Mouse (Mus musculus) intestine, embryonic 16.5 days (tissue): ENCODE results near the gene Rgs7bp. TPM values are rescaled to one million over a fixed set of nuclear protein-coding genes. Genes with fewer than 3 reads are reported as not detected.

Experiments used
- ATAC-seq: fragments of 200-750 bp; cut with Nextera tagmentation; 2 replicates; pipeline ENCODE4 v1.8.0; 2017; ENCODE audit warnings: moderate TSS enrichment, moderate library complexity
- H3K27ac ChIP-seq: fragments of 300-500 bp; sonication (generic); 2 replicates; pipeline ENCODE4 v1.5.1; 2014; ENCODE audit warnings: mild to moderate bottlenecking, low read length
- H3K27me3 ChIP-seq: fragments of 300-500 bp; sonication (generic); replicated peaks from 2 replicates; pipeline ENCODE4 v1.6.1; 2014; ENCODE audit warnings: low read length, control low read depth, mixed read lengths; ENCODE audit not compliant: control insufficient read depth, insufficient read depth
- H3K36me3 ChIP-seq: fragments of 300-500 bp; sonication (generic); 2 replicates; pipeline ENCODE4 v1.6.1; 2014; ENCODE audit warnings: low read length, control low read depth; ENCODE audit not compliant: control insufficient read depth, insufficient read depth
- H3K4me1 ChIP-seq: fragments of 300-500 bp; sonication (generic); 2 replicates; pipeline ENCODE4 v1.6.1; 2014; ENCODE audit warnings: low read length, control low read depth, mixed read lengths; ENCODE audit not compliant: control insufficient read depth, insufficient read depth
- H3K4me2 ChIP-seq: fragments of 300-500 bp; sonication (generic); 2 replicates; pipeline ENCODE4 v1.6.1; 2014; ENCODE audit warnings: low read depth, low read length, control low read depth
- H3K4me3 ChIP-seq: fragments of 300-500 bp; sonication (generic); 2 replicates; pipeline ENCODE4 v1.5.1; 2014; ENCODE audit warnings: mild to moderate bottlenecking, low read length
- H3K9ac ChIP-seq: fragments of 300-500 bp; sonication (generic); 2 replicates; pipeline ENCODE4 v1.6.1; 2014; ENCODE audit warnings: low read depth, low read length
- H3K9me3 ChIP-seq: fragments of 300-500 bp; sonication (generic); 2 replicates; pipeline ENCODE4 v1.6.1; 2016; ENCODE audit warnings: low read length, control low read depth; ENCODE audit not compliant: control insufficient read depth
- WGBS: fragments of 180-500 bp; shearing (Covaris S2); extraction: QIAGEN DNeasy Blood & Tissue Kit; methylation state at CpG from one replicate; pipeline ENCODE4 v1.1.7; 2014; 5-methylcytosine and 5-hydroxymethylcytosine counted together
- polyA plus RNA-seq: library from polyadenylated mRNA; unstranded; fragments of >200 nt; fragmentation: Nextera tagmentation; extraction: Ambion mirVana; gene quantifications from 2 replicates; pipeline ENCODE4 v1.2.1, GENCODE M21; 2015

The Rgs7bp gene
- polyA plus RNA-seq, 1 experiment from 2014 or later, result 2.2 TPM

- H3K27ac ChIP-seq, result no peak overlapping the region
- H3K9ac ChIP-seq, result no peak overlapping the region
- H3K4me2 ChIP-seq, result no peak overlapping the region
- no peak overlapping the region for H3K4me3 ChIP-seq
- no peaks in the 10 kb centered on the region for H3K36me3 ChIP-seq
- H3K4me1 ChIP-seq, result no peaks in the 10 kb centered on the region
- H3K27me3 ChIP-seq, result no peaks in the 10 kb centered on the region
- WGBS, result 75% methylated on average over 9 of the region's 9 CpGs
- no peaks in the 10 kb centered on the region for H3K9me3 ChIP-seq
- no peak for ATAC-seq
Observed at GRCm38 (mm10) chr13:105016577-105016976, 38.2 kb downstream of the Rgs7bp start.

DNA sequence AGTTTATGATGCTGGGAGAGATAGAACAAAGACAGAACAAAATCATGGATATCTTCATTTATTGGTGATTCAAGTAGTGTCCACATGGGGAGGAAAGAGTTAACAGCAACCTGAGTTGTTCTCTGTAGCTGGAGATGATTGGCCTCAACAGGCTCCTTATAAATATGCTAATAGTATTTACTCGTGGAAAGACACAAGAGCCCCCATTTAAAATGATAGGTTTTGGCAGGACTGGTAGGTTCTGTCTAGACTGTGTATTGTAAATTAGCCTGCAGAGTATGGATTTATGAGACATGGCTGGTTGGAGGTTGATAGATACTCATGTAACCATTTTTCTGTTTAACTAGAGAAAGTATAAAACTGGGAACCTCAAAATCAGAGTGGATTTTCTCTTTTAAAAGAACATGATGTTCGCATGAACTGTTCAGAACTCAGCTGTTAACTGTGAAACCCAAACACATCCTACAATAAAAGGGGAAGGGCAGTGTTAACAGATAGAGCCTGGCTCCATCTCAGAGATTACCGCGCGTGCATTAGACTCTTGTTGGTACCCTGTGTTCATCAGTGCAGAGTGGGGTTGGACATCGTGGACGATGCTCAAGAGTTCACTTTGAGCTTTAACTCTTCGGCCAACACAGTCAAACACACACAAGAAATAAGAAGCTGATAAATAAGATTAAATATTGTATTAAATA is 38.9 kb downstream of the Rgs7bp start:
- H3K9me3 ChIP-seq, result no peaks in the 10 kb centered on the region
- no peak for ATAC-seq
- no peak overlapping the region for H3K9ac ChIP-seq
- H3K27me3 ChIP-seq, result no peaks in the 10 kb centered on the region
- 71% methylated on average over 8 of the region's 8 CpGs for WGBS
- no peak overlapping the region for H3K4me3 ChIP-seq
- H3K4me1 ChIP-seq, result no peaks in the 10 kb centered on the region
- no peak overlapping the region for H3K4me2 ChIP-seq
- no peaks in the 10 kb centered on the region for H3K36me3 ChIP-seq
- H3K27ac ChIP-seq, result no peak overlapping the region

DNA sequence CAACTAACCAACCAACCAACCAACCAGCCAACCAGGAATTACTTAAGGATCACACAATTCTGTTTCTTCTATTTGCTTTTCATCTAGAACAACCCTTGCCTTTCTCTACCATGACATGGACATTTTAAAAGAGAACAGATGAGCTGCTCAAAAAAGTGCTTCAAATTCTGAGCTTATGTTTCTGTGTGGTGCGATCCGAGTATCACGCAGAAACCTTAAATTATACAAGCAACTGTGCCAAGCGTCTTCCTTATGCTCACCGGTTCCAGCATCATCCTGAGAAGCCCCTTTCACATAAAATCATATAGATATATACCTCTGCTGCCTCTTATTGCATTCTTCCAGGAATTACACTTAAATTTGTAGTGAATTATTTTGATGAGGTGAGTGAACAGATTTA is 43.4 kb downstream of the Rgs7bp start:
- WGBS, result 92% methylated on average over 5 of the region's 5 CpGs
- no peaks in the 10 kb centered on the region for H3K4me1 ChIP-seq
- H3K27me3 ChIP-seq, result no peaks in the 10 kb centered on the region

GRCm38 (mm10) chr13:105008891-105009290 is 45.8 kb downstream of the Rgs7bp start:
- no peaks in the 10 kb centered on the region for H3K4me1 ChIP-seq
- H3K4me2 ChIP-seq, result no peak overlapping the region
- ATAC-seq, result no peak
- H3K9me3 ChIP-seq, result no peaks in the 10 kb centered on the region
- H3K4me3 ChIP-seq, result no peak overlapping the region
- no peaks in the 10 kb centered on the region for H3K36me3 ChIP-seq
- H3K9ac ChIP-seq, result no peak overlapping the region
- no peaks in the 10 kb centered on the region for H3K27me3 ChIP-seq
- no peak overlapping the region for H3K27ac ChIP-seq
- WGBS, result 92% methylated on average over 2 of the region's 2 CpGs

More for the DNA sequence above, 43.4 kb downstream of the Rgs7bp start:
- Histone ChIP-seq H3K27ac (no peak overlapping the region), H3K4me3 (no peak overlapping the region), H3K36me3 (no peaks in the 10 kb centered on the region), H3K4me2 (no peak overlapping the region), H3K9ac (no peak overlapping the region), H3K9me3 (no peaks in the 10 kb centered on the region)
- ATAC-seq, result no peak

DNA sequence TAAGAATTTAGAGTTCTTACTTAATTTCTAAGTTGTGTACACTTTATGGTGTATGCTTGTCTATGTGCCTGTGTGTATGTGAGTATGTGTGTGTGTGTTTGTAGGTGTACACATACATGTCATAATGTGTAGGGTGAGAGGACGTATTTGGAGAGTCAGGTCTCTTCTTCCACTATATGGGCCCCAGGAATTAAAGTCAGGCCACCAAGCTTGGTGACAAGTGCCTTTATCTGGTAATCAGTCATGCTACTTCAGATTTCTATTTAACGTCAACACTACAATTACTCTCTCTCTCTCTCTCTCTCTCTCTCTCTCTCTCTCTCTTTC is 51.9 kb downstream of the Rgs7bp start:
- Histone ChIP-seq H3K4me3 (no peak overlapping the region), H3K27me3 (no peaks in the 10 kb centered on the region), H3K9me3 (no peaks in the 10 kb centered on the region), H3K27ac (no peak overlapping the region), H3K9ac (no peak overlapping the region), H3K4me1 (no peaks in the 10 kb centered on the region), H3K4me2 (no peak overlapping the region), H3K36me3 (no peaks in the 10 kb centered on the region)
- WGBS, result 71% methylated on average over 2 of the region's 2 CpGs
- no peak for ATAC-seq

- Histone ChIP-seq H3K4me3 (no peak overlapping the region), H3K4me2 (no peak overlapping the region), H3K27me3 (no peaks in the 10 kb centered on the region), H3K9ac (no peak overlapping the region), H3K9me3 (no peaks in the 10 kb centered on the region), H3K36me3 (no peaks in the 10 kb centered on the region), H3K4me1 (no peaks in the 10 kb centered on the region), H3K27ac (no peak overlapping the region)
- no peak for ATAC-seq
- WGBS, result 64% methylated on average over 5 of the region's 5 CpGs
Observed at GRCm38 (mm10) chr13:105002132-105002830, 52.4 kb downstream of the Rgs7bp start.

DNA sequence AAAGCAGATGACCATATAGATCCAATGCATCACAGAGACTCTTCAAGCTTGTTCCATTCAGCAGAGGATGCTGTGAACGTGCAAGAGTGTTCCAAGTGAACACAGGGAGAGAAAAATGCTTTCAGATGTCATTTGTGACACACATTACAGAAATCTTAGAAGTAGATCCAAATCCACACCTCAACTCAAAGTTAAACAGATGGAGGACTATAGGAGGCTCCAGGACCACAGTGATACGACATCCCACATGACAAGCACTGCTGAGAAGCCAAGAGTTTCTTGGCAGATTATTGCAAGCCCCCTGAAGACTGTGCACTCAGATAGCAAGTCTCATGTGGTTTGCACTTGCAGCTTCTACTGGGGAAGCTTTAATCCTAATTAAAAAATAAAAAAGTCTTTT is 53.0 kb downstream of the Rgs7bp start:
- Histone ChIP-seq H3K4me3 (no peak overlapping the region), H3K36me3 (no peaks in the 10 kb centered on the region), H3K9ac (no peak overlapping the region), H3K9me3 (no peaks in the 10 kb centered on the region), H3K4me1 (no peaks in the 10 kb centered on the region), H3K27ac (no peak overlapping the region), H3K27me3 (no peaks in the 10 kb centered on the region), H3K4me2 (no peak overlapping the region)
- WGBS, result 47% methylated on average over 2 of the region's 2 CpGs
- no peak for ATAC-seq

DNA sequence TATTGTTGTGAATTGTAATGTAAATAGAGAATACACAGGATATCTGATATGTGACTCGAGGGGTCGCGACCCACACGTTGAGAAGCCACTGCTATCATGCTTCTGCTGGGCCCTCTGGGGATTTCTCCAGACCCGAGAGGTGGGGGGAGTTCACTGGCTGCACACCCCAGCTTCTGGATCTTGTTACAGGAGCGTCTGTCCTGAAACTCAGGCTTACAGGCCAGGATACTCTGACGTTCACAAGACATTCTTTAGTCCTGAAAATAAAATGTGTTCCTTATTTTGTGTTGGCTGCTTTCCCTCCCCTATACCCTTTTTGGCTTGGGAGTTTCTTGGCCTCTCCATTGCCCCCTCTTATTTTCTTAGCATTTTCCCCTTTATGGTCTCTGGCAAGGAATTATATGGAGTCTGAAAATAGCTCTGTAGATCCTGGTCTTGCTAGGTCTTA is 65.9 kb downstream of the Rgs7bp start:
- Histone ChIP-seq H3K27ac (peak overlapping the region; percentile 45; the same call in 1 of the 2 replicates), H3K4me3 (no peak overlapping the region), H3K9ac (no peak overlapping the region), H3K9me3 (no peaks in the 10 kb centered on the region), H3K36me3 (no peaks in the 10 kb centered on the region), H3K4me1 (no peaks in the 10 kb centered on the region), H3K27me3 (no peaks in the 10 kb centered on the region), H3K4me2 (no peak overlapping the region)
- WGBS, result 55% methylated on average over 7 of the region's 7 CpGs
- peak; percentile 42; the same call in 1 of the 2 replicates for ATAC-seq

- no peaks in the 10 kb centered on the region for H3K27me3 ChIP-seq
- H3K4me3 ChIP-seq, result no peak overlapping the region
- 86% methylated on average over 13 of the region's 13 CpGs for WGBS
- H3K4me1 ChIP-seq, result no peaks in the 10 kb centered on the region
- no peaks in the 10 kb centered on the region for H3K9me3 ChIP-seq
- no peak overlapping the region for H3K4me2 ChIP-seq
- ATAC-seq, result no peak
- H3K36me3 ChIP-seq, result no peaks in the 10 kb centered on the region
- H3K27ac ChIP-seq, result no peak overlapping the region
- no peak overlapping the region for H3K9ac ChIP-seq
Observed at GRCm38 (mm10) chr13:104988009-104988540, 66.7 kb downstream of the Rgs7bp start.
